Mouse (Mus musculus) cortical plate, adult 2 months (tissue): ENCODE data around the gene Erbb4.

Experiments used
- CTCF ChIP-seq: fragments of 200-500 bp; IDR thresholded peaks from 2 replicates; pipeline ENCODE4 v1.5.1; 2011; ENCODE audit warnings: mild to moderate bottlenecking, control low read depth, low read length; ENCODE audit not compliant: insufficient read depth; ENCODE audit errors: extremely low read depth
- POLR2A ChIP-seq: fragments of 200-500 bp; IDR thresholded peaks from 2 replicates; pipeline ENCODE4 v1.6.1; 2011; ENCODE audit warnings: mild to moderate bottlenecking, low read length, control low read depth; ENCODE audit not compliant: insufficient read depth; ENCODE audit errors: extremely low read depth

GRCm38 (mm10) chr1:69046228-69046978 lies 61.5 kb downstream of the Erbb4 start:
- no peak for TF ChIP-seq CTCF
- no peak for TF ChIP-seq POLR2A
